Mouse (Mus musculus): ENCODE data around the gene Greb1. TPM values are rescaled to one million over a fixed set of nuclear protein-coding genes. Genes with fewer than 3 reads are reported as not detected.

Greb1 gene
- polyA plus RNA-seq, 1 experiment from 2014 or later: 0.38 TPM

- 53% methylated on average over 8 of the region's 8 CpGs for WGBS
- no peak for ATAC-seq (replicated peaks; ENCODE audit: extremely low read depth, insufficient read depth, low FRiP score)
- peaks cover 8% of the 10 kb centered on the region for H3K4me1 ChIP-seq (ENCODE audit: control insufficient read depth, insufficient read depth, low read length)
Measured at GRCm38 (mm10) chr12:16734009-16734408, 66.7 kb downstream of the Greb1 start.

GRCm38 (mm10) chr12:16731121-16731741, 69.5 kb downstream of the Greb1 start:
- no peak overlapping the region for H3K9ac ChIP-seq (ENCODE audit: low read length)
- no peak overlapping the region for H3K4me3 ChIP-seq (ENCODE audit: low read length)
- no peaks in the 10 kb centered on the region for H3K27me3 ChIP-seq (ENCODE audit: control insufficient read depth, insufficient read depth, low read length)
- H3K4me2 ChIP-seq (ENCODE audit: low read depth, low read length): peak overlapping the region; percentile 3
- peak overlapping the region; percentile 38 for H3K27ac ChIP-seq (ENCODE audit: low read length)
- WGBS: 49% methylated on average over 11 of the region's 11 CpGs
- H3K4me1 ChIP-seq (ENCODE audit: control insufficient read depth, insufficient read depth, low read length): peaks cover 9% of the 10 kb centered on the region
- no peaks in the 10 kb centered on the region for H3K36me3 ChIP-seq (ENCODE audit: control insufficient read depth, insufficient read depth)
- H3K9me3 ChIP-seq (replicated peaks; ENCODE audit: control insufficient read depth, low read length): no peaks in the 10 kb centered on the region
- ATAC-seq (replicated peaks; ENCODE audit: extremely low read depth, insufficient read depth, low FRiP score): peak; percentile 66; the same call in 1 of the 2 replicates

More at GRCm38 (mm10) chr12:16734009-16734408, 66.7 kb downstream of the Greb1 start:
- no peaks in the 10 kb centered on the region for H3K27me3 ChIP-seq (ENCODE audit: control insufficient read depth, insufficient read depth, low read length)
- H3K4me3 ChIP-seq (ENCODE audit: low read length): no peak overlapping the region
- no peaks in the 10 kb centered on the region for H3K36me3 ChIP-seq (ENCODE audit: control insufficient read depth, insufficient read depth)
- H3K27ac ChIP-seq (ENCODE audit: low read length): no peak overlapping the region
- H3K9me3 ChIP-seq (replicated peaks; ENCODE audit: control insufficient read depth, low read length): no peaks in the 10 kb centered on the region
- no peak overlapping the region for H3K9ac ChIP-seq (ENCODE audit: low read length)
- no peak overlapping the region for H3K4me2 ChIP-seq (ENCODE audit: low read depth, low read length)

GRCm38 (mm10) chr12:16730196-16730595, 70.5 kb downstream of the Greb1 start:
- Histone ChIP-seq H3K36me3 (ENCODE audit: control insufficient read depth, insufficient read depth) (no peaks in the 10 kb centered on the region), H3K9me3 (replicated peaks; ENCODE audit: control insufficient read depth, low read length) (no peaks in the 10 kb centered on the region), H3K4me1 (ENCODE audit: control insufficient read depth, insufficient read depth, low read length) (peaks cover 12% of the 10 kb centered on the region), H3K4me3 (ENCODE audit: low read length) (no peak overlapping the region), H3K4me2 (ENCODE audit: low read depth, low read length) (no peak overlapping the region), H3K27ac (ENCODE audit: low read length) (no peak overlapping the region), H3K9ac (ENCODE audit: low read length) (no peak overlapping the region), H3K27me3 (ENCODE audit: control insufficient read depth, insufficient read depth, low read length) (no peaks in the 10 kb centered on the region)
- ATAC-seq (replicated peaks; ENCODE audit: extremely low read depth, insufficient read depth, low FRiP score): no peak
- WGBS: 90% methylated on average over 11 of the region's 11 CpGs

DNA sequence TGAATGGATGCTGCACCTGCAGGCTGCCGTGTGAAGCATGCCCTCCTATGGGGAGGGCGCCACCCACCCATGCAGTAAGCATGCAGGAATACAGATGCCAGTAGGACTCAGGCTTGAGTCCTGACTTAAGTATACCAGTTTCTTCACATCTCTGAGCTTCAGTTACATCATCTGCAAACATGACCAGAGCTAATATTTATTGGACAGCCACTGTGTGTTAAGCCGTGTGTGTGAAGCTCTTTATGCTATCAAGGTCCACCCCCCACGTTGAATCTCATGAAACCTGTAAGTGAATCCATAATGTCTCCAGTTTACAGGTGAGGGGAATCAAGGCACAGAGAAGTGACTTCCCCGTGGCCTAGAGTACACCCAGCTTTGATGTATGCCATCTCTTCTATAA, 72.5 kb downstream of the Greb1 start:
- Histone ChIP-seq H3K9ac (ENCODE audit: low read length) (no peak overlapping the region), H3K9me3 (replicated peaks; ENCODE audit: control insufficient read depth, low read length) (no peaks in the 10 kb centered on the region), H3K36me3 (ENCODE audit: control insufficient read depth, insufficient read depth) (no peaks in the 10 kb centered on the region), H3K4me3 (ENCODE audit: low read length) (no peak overlapping the region), H3K4me2 (ENCODE audit: low read depth, low read length) (no peak overlapping the region), H3K27ac (ENCODE audit: low read length) (no peak overlapping the region), H3K4me1 (ENCODE audit: control insufficient read depth, insufficient read depth, low read length) (peaks cover 12% of the 10 kb centered on the region), H3K27me3 (ENCODE audit: control insufficient read depth, insufficient read depth, low read length) (no peaks in the 10 kb centered on the region)
- no peak for ATAC-seq (replicated peaks; ENCODE audit: extremely low read depth, insufficient read depth, low FRiP score)
- 78% methylated on average over 5 of the region's 5 CpGs for WGBS

GRCm38 (mm10) chr12:16726229-16726628, 74.5 kb downstream of the Greb1 start:
- 29% methylated on average over 3 of the region's 3 CpGs for WGBS
- Histone ChIP-seq H3K4me2 (ENCODE audit: low read depth, low read length) (no peak overlapping the region), H3K27me3 (ENCODE audit: control insufficient read depth, insufficient read depth, low read length) (no peaks in the 10 kb centered on the region), H3K9me3 (replicated peaks; ENCODE audit: control insufficient read depth, low read length) (no peaks in the 10 kb centered on the region), H3K27ac (ENCODE audit: low read length) (no peak overlapping the region), H3K4me1 (ENCODE audit: control insufficient read depth, insufficient read depth, low read length) (peaks cover 10% of the 10 kb centered on the region), H3K36me3 (ENCODE audit: control insufficient read depth, insufficient read depth) (no peaks in the 10 kb centered on the region), H3K9ac (ENCODE audit: low read length) (no peak overlapping the region), H3K4me3 (ENCODE audit: low read length) (no peak overlapping the region)
- no peak; the same call in 1 of the 2 replicates for ATAC-seq (replicated peaks; ENCODE audit: extremely low read depth, insufficient read depth, low FRiP score)

- H3K4me3 ChIP-seq (ENCODE audit: low read length): no peak overlapping the region
- no peak overlapping the region for H3K4me2 ChIP-seq (ENCODE audit: low read depth, low read length)
- peaks cover 4% of the 10 kb centered on the region; the same call in 1 of the 2 replicates for H3K4me1 ChIP-seq (ENCODE audit: control insufficient read depth, insufficient read depth, low read length)
- no peaks in the 10 kb centered on the region for H3K27me3 ChIP-seq (ENCODE audit: control insufficient read depth, insufficient read depth, low read length)
- H3K9me3 ChIP-seq (replicated peaks; ENCODE audit: control insufficient read depth, low read length): no peaks in the 10 kb centered on the region
- H3K27ac ChIP-seq (ENCODE audit: low read length): no peak overlapping the region
- no peak for ATAC-seq (replicated peaks; ENCODE audit: extremely low read depth, insufficient read depth, low FRiP score)
- no peak overlapping the region for H3K9ac ChIP-seq (ENCODE audit: low read length)
- no peaks in the 10 kb centered on the region for H3K36me3 ChIP-seq (ENCODE audit: control insufficient read depth, insufficient read depth)
- WGBS: 44% methylated on average over 3 of the region's 3 CpGs
Measured at GRCm38 (mm10) chr12:16723601-16724000, 77.1 kb downstream of the Greb1 start.

GRCm38 (mm10) chr12:16718660-16719315, 81.9 kb downstream of the Greb1 start:
- peak; percentile 60; the same call in 1 of the 2 replicates for ATAC-seq (replicated peaks; ENCODE audit: extremely low read depth, insufficient read depth, low FRiP score)
- H3K36me3 ChIP-seq (ENCODE audit: control insufficient read depth, insufficient read depth): no peaks in the 10 kb centered on the region
- H3K4me3 ChIP-seq (ENCODE audit: low read length): no peak overlapping the region
- no peak overlapping the region for H3K9ac ChIP-seq (ENCODE audit: low read length)
- no peaks in the 10 kb centered on the region for H3K27me3 ChIP-seq (ENCODE audit: control insufficient read depth, insufficient read depth, low read length)
- H3K4me1 ChIP-seq (ENCODE audit: control insufficient read depth, insufficient read depth, low read length): no peaks in the 10 kb centered on the region
- no peaks in the 10 kb centered on the region for H3K9me3 ChIP-seq (replicated peaks; ENCODE audit: control insufficient read depth, low read length)
- no peak overlapping the region for H3K4me2 ChIP-seq (ENCODE audit: low read depth, low read length)
- no peak overlapping the region for H3K27ac ChIP-seq (ENCODE audit: low read length)
- WGBS: 36% methylated on average over 8 of the region's 8 CpGs

DNA sequence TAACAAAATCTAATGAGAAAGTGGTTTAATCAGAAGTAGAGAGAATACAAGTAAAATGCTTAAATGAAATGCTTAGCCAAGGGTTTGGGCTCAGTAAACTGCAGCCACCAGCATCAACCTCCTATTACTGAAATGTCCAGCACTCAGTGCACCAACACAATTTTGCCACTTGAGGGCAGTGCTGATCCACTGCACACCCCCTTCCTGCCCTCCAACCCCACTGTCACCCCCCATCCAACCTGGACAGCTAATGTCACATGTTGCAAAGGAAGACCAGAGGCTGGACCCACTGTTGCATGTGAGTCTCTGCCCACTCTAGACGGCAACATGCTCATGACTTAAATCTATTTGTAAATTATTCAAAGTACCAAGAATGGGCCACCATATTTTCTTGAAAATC, 83.0 kb downstream of the Greb1 start:
- Histone ChIP-seq H3K4me3 (ENCODE audit: low read length) (no peak overlapping the region), H3K4me1 (ENCODE audit: control insufficient read depth, insufficient read depth, low read length) (no peaks in the 10 kb centered on the region), H3K4me2 (ENCODE audit: low read depth, low read length) (no peak overlapping the region), H3K27ac (ENCODE audit: low read length) (no peak overlapping the region), H3K9ac (ENCODE audit: low read length) (no peak overlapping the region), H3K27me3 (ENCODE audit: control insufficient read depth, insufficient read depth, low read length) (no peaks in the 10 kb centered on the region), H3K9me3 (replicated peaks; ENCODE audit: control insufficient read depth, low read length) (no peaks in the 10 kb centered on the region), H3K36me3 (ENCODE audit: control insufficient read depth, insufficient read depth) (no peaks in the 10 kb centered on the region)
- 61% methylated on average over 1 of the region's 1 CpGs for WGBS
- ATAC-seq (replicated peaks; ENCODE audit: extremely low read depth, insufficient read depth, low FRiP score): no peak

DNA sequence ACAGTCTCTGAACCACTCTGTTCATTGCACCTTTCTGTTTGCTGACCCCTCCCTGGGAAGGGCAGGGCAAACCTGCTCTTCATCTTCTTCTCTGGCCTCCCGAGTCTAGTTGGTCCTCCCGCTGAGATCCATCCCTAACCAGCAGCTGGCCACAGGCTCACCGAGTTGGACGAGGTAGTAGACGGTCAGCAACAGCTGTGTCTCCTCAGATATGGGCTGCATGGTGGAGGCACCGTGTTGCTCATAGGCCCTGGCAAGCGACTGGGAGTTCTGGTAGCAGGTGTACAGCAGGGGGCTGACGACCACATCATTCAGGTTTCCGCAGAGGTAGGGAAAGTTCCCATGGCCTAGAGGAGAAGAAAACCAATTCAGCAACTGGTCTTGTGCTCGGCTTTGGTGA, 86.1 kb downstream of the Greb1 start:
- no peaks in the 10 kb centered on the region for H3K4me1 ChIP-seq (ENCODE audit: control insufficient read depth, insufficient read depth, low read length)
- no peak for ATAC-seq (replicated peaks; ENCODE audit: extremely low read depth, insufficient read depth, low FRiP score)

More for the DNA sequence above, 86.1 kb downstream of the Greb1 start:
- Histone ChIP-seq H3K36me3 (ENCODE audit: control insufficient read depth, insufficient read depth) (no peaks in the 10 kb centered on the region), H3K27ac (ENCODE audit: low read length) (no peak overlapping the region), H3K9me3 (replicated peaks; ENCODE audit: control insufficient read depth, low read length) (no peaks in the 10 kb centered on the region), H3K4me2 (ENCODE audit: low read depth, low read length) (no peak overlapping the region), H3K27me3 (ENCODE audit: control insufficient read depth, insufficient read depth, low read length) (no peaks in the 10 kb centered on the region), H3K4me3 (ENCODE audit: low read length) (no peak overlapping the region), H3K9ac (ENCODE audit: low read length) (no peak overlapping the region)
- 80% methylated on average over 10 of the region's 10 CpGs for WGBS

Measured in heart, embryonic 16.5 days (tissue).